Mouse (Mus musculus) neural tube, embryonic 13.5 days (tissue): ENCODE results near the gene Olfr446. TPM values are rescaled to one million over a fixed set of nuclear protein-coding genes. Genes with fewer than 3 reads are reported as not detected.

Source experiments
- ATAC-seq: fragments of 200-750 bp; cut with Nextera tagmentation; 2 replicates; pipeline ENCODE4 v1.8.0; 2017; ENCODE audit warnings: low read depth, mild to moderate bottlenecking, moderate TSS enrichment, moderate library complexity
- H3K27ac ChIP-seq: fragments of 300-500 bp; sonication (generic); replicated peaks from 2 replicates; pipeline ENCODE4 v1.5.1; 2015; ENCODE audit warnings: moderate library complexity, mild to moderate bottlenecking, inconsistent platforms
- H3K27me3 ChIP-seq: fragments of 300-500 bp; sonication (generic); 2 replicates; pipeline ENCODE4 v1.6.1; 2015; ENCODE audit warnings: mild to moderate bottlenecking, inconsistent platforms
- H3K36me3 ChIP-seq: fragments of 300-500 bp; sonication (generic); 2 replicates; pipeline ENCODE4 v1.6.1; 2015; ENCODE audit warnings: mild to moderate bottlenecking, inconsistent platforms
- H3K4me1 ChIP-seq: fragments of 300-500 bp; sonication (generic); replicated peaks from 2 replicates; pipeline ENCODE4 v1.6.1; 2015; ENCODE audit warnings: inconsistent platforms
- H3K4me2 ChIP-seq: fragments of 300-500 bp; sonication (generic); 2 replicates; pipeline ENCODE4 v1.6.1; 2015; ENCODE audit warnings: inconsistent platforms, mild to moderate bottlenecking, moderate library complexity
- H3K4me3 ChIP-seq: fragments of 300-500 bp; sonication (generic); 2 replicates; pipeline ENCODE4 v1.5.1; 2015; ENCODE audit warnings: mild to moderate bottlenecking, inconsistent platforms
- H3K9ac ChIP-seq: fragments of 300-500 bp; sonication (generic); 2 replicates; pipeline ENCODE4 v1.6.1; 2015; ENCODE audit warnings: moderate library complexity, mild to moderate bottlenecking, inconsistent platforms
- H3K9me3 ChIP-seq: fragments of 300-500 bp; sonication (generic); 2 replicates; pipeline ENCODE4 v1.6.1; 2016; ENCODE audit warnings: inconsistent platforms
- WGBS: fragments of 180-500 bp; shearing (Covaris S2); methylation state at CpG from one replicate; pipeline ENCODE4 v1.1.7; 2015; 5-methylcytosine and 5-hydroxymethylcytosine counted together
- polyA plus RNA-seq: library from polyadenylated mRNA; unstranded; fragments of >200 nt; fragmentation: Nextera tagmentation; extraction: Ambion mirVana; gene quantifications from 2 replicates; pipeline ENCODE4 v1.2.1, GENCODE M21; 2015

Gene Olfr446
- not detected in 2 replicates for polyA plus RNA-seq

- Histone ChIP-seq H3K36me3 (no peaks in the 10 kb centered on the region), H3K9ac (no peak within 1 kb of the TSS), H3K9me3 (no peaks in the 10 kb centered on the region), H3K4me1 (no peaks in the 10 kb centered on the region), H3K4me3 (no peak within 1 kb of the TSS), H3K27ac (no peak within 1 kb of the TSS), H3K27me3 (no peaks in the 10 kb centered on the region), H3K4me2 (no peak within 1 kb of the TSS)
- 71% methylated on average over 2 of the region's 2 CpGs for WGBS
- ATAC-seq = no peak
Measured at GRCm38 (mm10) chr6:42921077-42921476, at the start of gene Olfr446. Gene Olfr446 (plus strand): TSS chr6:42921377.

- no peak for ATAC-seq
- H3K27me3 ChIP-seq = no peaks in the 10 kb centered on the region
- no peak overlapping the region for H3K4me2 ChIP-seq
- H3K9me3 ChIP-seq = no peaks in the 10 kb centered on the region
- no peak overlapping the region for H3K4me3 ChIP-seq
- H3K4me1 ChIP-seq = no peaks in the 10 kb centered on the region
- no peaks in the 10 kb centered on the region for H3K36me3 ChIP-seq
- no peak overlapping the region for H3K9ac ChIP-seq
- H3K27ac ChIP-seq = no peak overlapping the region
Measured at GRCm38 (mm10) chr6:42876323-42876722, 44.9 kb upstream of the Olfr446 start.

- Histone ChIP-seq H3K27me3 (no peaks in the 10 kb centered on the region), H3K27ac (no peak within 1 kb of the TSS), H3K4me1 (no peaks in the 10 kb centered on the region), H3K36me3 (no peaks in the 10 kb centered on the region), H3K9me3 (no peaks in the 10 kb centered on the region), H3K9ac (no peak within 1 kb of the TSS), H3K4me3 (no peak within 1 kb of the TSS), H3K4me2 (no peak within 1 kb of the TSS)
- ATAC-seq = no peak
- 86% methylated on average over 1 of the region's 1 CpGs for WGBS
Measured at GRCm38 (mm10) chr6:42890141-42890540, 31.0 kb upstream of the Olfr446 start, which contains the start of gene Olfr448. Gene Olfr448 (plus strand): TSS chr6:42890441.

GRCm38 (mm10) chr6:42900345-42900744 is 20.8 kb upstream of the Olfr446 start:
- no peak for ATAC-seq
- Histone ChIP-seq H3K4me1 (no peaks in the 10 kb centered on the region), H3K9ac (no peak overlapping the region), H3K27ac (no peak overlapping the region), H3K4me2 (no peak overlapping the region), H3K27me3 (no peaks in the 10 kb centered on the region), H3K36me3 (no peaks in the 10 kb centered on the region), H3K9me3 (no peaks in the 10 kb centered on the region), H3K4me3 (no peak overlapping the region)
- WGBS = 23% methylated on average over 1 of the region's 1 CpGs

- no peaks in the 10 kb centered on the region for H3K36me3 ChIP-seq
- H3K27me3 ChIP-seq = no peaks in the 10 kb centered on the region
- no peaks in the 10 kb centered on the region for H3K4me1 ChIP-seq
- no peak within 1 kb of the TSS for H3K27ac ChIP-seq
- no peaks in the 10 kb centered on the region for H3K9me3 ChIP-seq
- H3K9ac ChIP-seq = no peak within 1 kb of the TSS
- no peak for ATAC-seq
- no peak within 1 kb of the TSS for H3K4me2 ChIP-seq
- H3K4me3 ChIP-seq = no peak within 1 kb of the TSS
Measured at GRCm38 (mm10) chr6:42908578-42908977, 12.6 kb upstream of the Olfr446 start, which contains the start of gene Olfr447. Gene Olfr447 (plus strand): TSS chr6:42908878.

GRCm38 (mm10) chr6:42948767-42949166 is 27.6 kb downstream of the Olfr446 start, which contains the start of gene Olfr444:
Gene Olfr444 (plus strand): TSS chr6:42949067.
- ATAC-seq = no peak
- Histone ChIP-seq H3K27me3 (no peaks in the 10 kb centered on the region), H3K4me1 (no peaks in the 10 kb centered on the region), H3K9me3 (peaks cover 5% of the 10 kb centered on the region; the same call in 1 of the 2 replicates), H3K36me3 (no peaks in the 10 kb centered on the region), H3K27ac (no peak within 1 kb of the TSS), H3K9ac (no peak within 1 kb of the TSS), H3K4me2 (no peak within 1 kb of the TSS), H3K4me3 (no peak within 1 kb of the TSS)
- 76% methylated on average over 1 of the region's 1 CpGs for WGBS

- no peak overlapping the region for H3K9ac ChIP-seq
- no peak overlapping the region for H3K4me3 ChIP-seq
- H3K9me3 ChIP-seq = no peaks in the 10 kb centered on the region
- no peak overlapping the region for H3K4me2 ChIP-seq
- H3K4me1 ChIP-seq = no peaks in the 10 kb centered on the region
- ATAC-seq = no peak
- no peaks in the 10 kb centered on the region for H3K27me3 ChIP-seq
- no peaks in the 10 kb centered on the region for H3K36me3 ChIP-seq
- no peak overlapping the region for H3K27ac ChIP-seq
Measured at GRCm38 (mm10) chr6:42980377-42980776, 59.2 kb downstream of the Olfr446 start.

Other genes starting within 250 kb of the Olfr446 start
- gene Tcaf1, start 211.3 kb upstream of the Olfr446 start, polyA plus RNA-seq = 203 and 209 TPM in 2 replicates
- not detected in 2 replicates for gene Olfr453, start 182.0 kb upstream of the Olfr446 start, polyA plus RNA-seq
- not detected in 2 replicates for gene Olfr38, start 165.0 kb upstream of the Olfr446 start, polyA plus RNA-seq
- not detected in 2 replicates for gene Olfr452, start 136.3 kb upstream of the Olfr446 start, polyA plus RNA-seq
- gene Olfr450, start 109.4 kb upstream of the Olfr446 start, polyA plus RNA-seq = not detected in 2 replicates
- not detected in 2 replicates for gene Olfr449, start 87.0 kb upstream of the Olfr446 start, polyA plus RNA-seq
- not detected in 2 replicates for gene Olfr448, start 30.9 kb upstream of the Olfr446 start, polyA plus RNA-seq
- gene Olfr447, start 12.5 kb upstream of the Olfr446 start, polyA plus RNA-seq = not detected in 2 replicates
- not detected in 2 replicates for gene Olfr444, start 27.7 kb downstream of the Olfr446 start, polyA plus RNA-seq
- not detected in 2 replicates for gene Olfr441, start 185.0 kb downstream of the Olfr446 start, polyA plus RNA-seq
- not detected in 2 replicates for gene Olfr237-ps1, start 225.2 kb downstream of the Olfr446 start, polyA plus RNA-seq
- not detected in 2 replicates for gene Olfr437, start 241.9 kb downstream of the Olfr446 start, polyA plus RNA-seq